Mouse (Mus musculus) layer of hippocampus, adult 18-20 months (tissue): ENCODE results near the gene Lypd1. TPM values are rescaled to one million over a fixed set of nuclear protein-coding genes. Genes with fewer than 3 reads are reported as not detected.

Source experiments
- DNase-seq, 2 experiments: peaks; one replicate each; pipeline ENCODE4 v3.0.0; 2022; ENCODE audit warnings: low spot score in 2 of 2
- long read RNA-seq: library from polyadenylated mRNA; stranded (forward); transcript quantifications from one replicate; pipeline ENCODE4 v2.0.0, GENCODE M21; 2021
- total RNA-seq, 2 experiments: library from RNA; stranded (reverse); gene quantifications; 2 replicates each; pipeline ENCODE4 v1.2.3; 2021

Gene Lypd1
- total RNA-seq: 100 to 1,000 TPM in 1 of 2 experiments, 10 to 100 TPM in 1; 81.2 to 109 TPM
- long read RNA-seq, full-length matches to known transcripts: 112 of 125 reads
- long read RNA-seq, partial matches to known transcripts: 0 of 125 reads
- long read RNA-seq, other reads (novel, unspliced or antisense): 13 of 125 reads

DNA sequence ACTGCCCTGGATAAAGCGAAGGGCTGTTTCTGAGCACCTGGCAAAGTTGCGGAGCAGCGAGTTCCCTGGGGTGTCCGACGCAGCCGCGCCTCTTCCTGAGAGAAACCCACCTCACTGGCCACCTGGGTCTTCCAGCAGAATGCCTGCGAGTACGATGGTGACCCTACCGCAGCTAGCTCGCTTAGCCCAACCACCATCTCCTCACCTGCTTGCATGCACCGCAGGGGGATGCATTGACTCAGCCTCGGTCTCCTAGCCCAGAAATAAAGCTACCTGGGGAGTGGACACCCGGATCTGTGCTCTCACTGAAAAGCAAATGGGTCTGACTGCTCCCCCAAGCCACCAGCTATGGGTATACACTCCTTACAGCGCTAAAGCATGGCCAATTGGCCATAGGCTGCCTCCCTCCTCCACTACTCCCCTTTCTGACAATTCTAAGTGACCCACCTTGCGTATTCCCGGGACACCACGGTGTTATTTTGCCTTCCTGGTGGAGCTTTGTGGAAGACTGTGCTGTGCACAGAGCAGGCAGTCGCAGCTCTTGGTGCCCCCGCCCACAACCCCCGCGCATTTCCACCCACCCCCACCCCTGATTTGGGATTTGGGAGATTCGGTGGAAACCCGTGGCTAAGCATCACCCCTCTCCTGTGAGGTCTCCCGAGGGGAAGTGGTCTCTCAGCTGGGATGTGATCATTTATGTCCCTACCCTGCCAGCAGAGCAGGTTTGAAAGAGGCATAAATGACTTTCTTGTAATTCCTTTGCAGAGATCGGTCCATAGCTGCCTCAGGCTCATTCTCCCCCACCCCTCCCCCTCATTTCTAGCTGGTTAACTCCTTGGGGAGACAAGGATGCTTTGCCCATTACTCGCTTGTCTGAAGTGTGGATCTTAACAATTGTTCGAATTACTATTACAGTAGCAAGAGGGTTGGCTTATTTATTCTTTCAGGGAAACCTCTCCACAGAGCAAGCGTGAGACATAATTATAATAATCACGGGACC is at the start of gene Lypd1:
Gene Lypd1, minus strand, starts transcription at position 501 of the 1,000 bp plus-strand sequence.
- DNase-seq: no peak

DNA sequence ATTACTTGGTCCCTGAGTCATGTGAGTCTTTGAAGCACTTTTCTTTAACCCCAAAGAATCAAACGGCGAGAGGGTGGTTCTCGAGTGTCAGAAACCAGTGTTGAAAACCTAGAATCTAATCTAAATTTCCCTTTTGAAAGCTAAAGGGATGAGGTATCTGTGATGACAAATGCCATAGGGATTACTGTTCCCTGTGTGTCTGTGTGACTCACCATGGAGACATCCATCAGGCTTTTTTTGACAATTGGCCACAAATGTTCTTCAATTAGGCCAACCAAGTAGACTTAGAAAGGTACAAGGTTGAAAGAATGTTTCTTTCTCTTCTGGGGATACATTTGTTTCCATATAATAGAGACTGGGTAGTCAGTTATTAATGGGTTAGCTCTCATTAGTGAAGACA is 38.1 kb upstream of the Lypd1 start:
- no peak for DNase-seq

DNA sequence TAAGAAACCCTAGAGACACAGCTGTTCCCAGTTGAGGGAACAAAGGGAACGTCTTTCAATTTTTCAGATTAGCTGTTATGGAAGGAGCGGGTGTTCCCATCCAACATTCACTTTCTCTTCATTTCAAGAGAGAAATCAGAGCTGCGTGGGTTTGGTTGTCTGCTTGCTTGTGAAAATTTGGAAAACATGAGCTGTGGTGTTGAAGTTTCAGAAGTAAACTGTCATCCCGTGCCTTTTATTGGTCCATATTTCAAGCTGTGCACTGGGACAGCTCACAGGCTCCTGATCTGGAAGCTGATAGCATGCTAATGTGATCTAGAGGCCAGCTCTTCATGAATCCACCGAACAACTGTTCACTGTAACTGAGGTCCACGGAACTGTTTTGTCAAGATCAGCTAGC is 36.2 kb upstream of the Lypd1 start:
- peak; percentile 8 to 62 for DNase-seq

- peak; percentile 72 to 83 for DNase-seq
These were observed 32.2 kb upstream of the Lypd1 start for GRCm38 (mm10) chr1:125945136-125945535.

- no peak for DNase-seq
These were observed 30.4 kb upstream of the Lypd1 start for GRCm38 (mm10) chr1:125943305-125943704.

- DNase-seq: no peak
These were observed 12.6 kb upstream of the Lypd1 start for GRCm38 (mm10) chr1:125925486-125925885.

- no peak for DNase-seq
These were observed 10.2 kb upstream of the Lypd1 start for GRCm38 (mm10) chr1:125923062-125923461.

- DNase-seq: no peak
These were observed 7.8 kb upstream of the Lypd1 start for GRCm38 (mm10) chr1:125920696-125921095.

GRCm38 (mm10) chr1:125911901-125912445 is 928 bp downstream of the Lypd1 start:
- DNase-seq: peak; percentile 56 to 70

DNA sequence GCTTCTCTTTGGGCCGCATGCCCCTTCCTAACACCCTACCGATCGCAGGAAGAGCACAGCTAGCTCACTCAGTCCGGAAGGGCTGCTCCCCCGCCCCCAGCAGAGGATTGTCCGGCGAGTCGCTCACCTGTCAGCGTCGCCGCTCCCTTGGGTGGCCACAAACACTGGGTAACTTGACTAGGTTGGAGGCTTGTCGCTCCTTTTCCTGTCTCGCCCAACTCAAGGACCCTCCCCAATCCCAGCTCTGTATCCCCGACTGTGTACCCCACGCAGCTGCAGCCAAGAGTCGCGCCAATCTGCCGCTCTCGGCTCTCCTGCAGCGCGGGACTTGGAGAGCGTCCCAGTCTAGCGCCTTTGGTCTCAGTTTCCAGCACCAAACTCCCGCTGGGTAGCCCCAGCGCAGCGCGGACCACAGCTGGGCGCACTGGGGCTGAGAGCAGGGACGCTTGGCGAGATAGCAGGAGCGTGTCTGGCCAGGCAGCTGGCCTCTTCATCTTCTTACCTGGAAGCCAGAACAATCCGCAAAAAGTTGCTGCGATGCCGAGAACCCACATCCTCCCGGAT is 1.5 kb downstream of the Lypd1 start:
- peak in 1 of 2 experiments; percentile 52 for DNase-seq

DNA sequence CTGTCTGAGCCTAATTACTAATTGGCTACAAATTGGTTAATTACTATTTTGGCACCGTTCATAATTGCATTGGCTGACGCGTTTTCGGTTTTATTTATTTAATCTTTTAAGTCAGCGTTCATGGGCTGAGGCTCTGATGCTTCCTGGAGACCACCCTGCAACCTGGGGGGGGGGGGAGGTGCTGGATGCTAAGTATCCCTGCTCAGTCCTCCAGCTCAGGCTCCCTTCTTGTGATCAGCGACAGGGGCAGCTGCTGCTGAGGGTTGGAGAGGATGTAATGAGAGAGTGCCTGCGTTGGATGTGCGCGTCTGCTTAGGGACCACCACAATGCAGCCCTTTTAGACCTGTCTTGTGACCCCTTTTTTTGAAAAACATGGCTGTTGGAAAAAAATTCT is 2.0 kb downstream of the Lypd1 start:
- DNase-seq: no peak

GRCm38 (mm10) chr1:125910211-125910870 is 2.6 kb downstream of the Lypd1 start:
- DNase-seq: peak in 1 of 2 experiments; percentile 43

DNA sequence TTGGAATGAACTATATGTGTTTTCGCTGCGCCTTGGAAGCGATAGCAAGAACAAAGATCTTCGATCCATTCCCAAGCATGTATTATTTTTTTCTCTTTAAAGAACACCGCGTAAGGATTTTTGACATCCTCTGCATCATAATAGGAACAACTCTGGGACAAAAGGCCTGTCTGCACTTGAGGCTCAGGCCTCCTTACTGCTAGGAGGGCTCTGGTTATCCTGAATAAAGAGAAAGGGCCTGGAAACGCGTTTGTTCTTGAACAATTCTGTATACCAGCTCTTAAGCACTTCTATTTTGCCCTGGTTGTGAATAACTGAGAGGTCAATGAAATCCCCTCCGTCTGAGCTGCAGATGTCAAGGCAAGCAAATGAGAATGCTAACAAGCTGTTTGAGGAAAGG is 19.7 kb downstream of the Lypd1 start:
- no peak for DNase-seq

DNA sequence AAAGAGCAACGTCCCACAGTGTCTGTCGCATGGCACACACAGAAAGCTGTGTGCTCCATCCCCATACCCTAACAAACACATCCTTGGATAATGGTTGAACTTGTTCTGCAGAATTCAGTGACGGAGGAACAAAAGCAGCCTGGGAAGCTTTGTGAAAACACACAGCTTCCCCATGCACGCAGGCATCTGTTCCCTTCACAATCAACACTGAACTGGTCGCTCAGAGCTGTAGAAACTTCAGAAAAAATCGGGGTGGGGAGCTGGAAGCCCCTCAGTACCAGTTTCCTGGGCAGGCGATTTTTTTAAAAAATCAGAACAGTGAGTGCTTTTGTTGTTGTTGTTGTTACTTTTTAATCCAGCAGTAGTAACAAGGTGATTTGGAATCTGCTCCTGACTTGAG is 42.8 kb downstream of the Lypd1 start:
- DNase-seq: peak in 1 of 2 experiments; percentile 33

DNA sequence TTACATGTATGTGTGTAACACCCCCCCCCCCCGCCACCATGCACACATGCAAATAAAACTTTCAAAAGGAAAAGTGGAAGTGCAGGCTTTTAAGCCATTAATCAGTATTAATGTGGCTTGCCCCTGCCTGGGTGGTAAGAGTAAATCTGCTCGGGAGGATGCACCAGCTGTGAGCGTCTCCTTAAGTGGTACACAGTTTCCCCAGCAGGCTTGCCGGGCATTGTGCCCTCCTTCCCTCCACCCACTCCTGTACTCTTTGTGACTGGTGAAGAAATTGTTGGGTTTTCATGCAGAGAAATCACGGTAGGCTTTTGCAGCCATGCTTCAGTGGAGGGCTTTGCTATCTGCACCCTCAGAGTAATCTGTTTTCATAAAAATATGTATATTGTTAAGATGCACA is 54.3 kb downstream of the Lypd1 start:
- DNase-seq: peak; percentile 43 to 61

- no peak for DNase-seq
These were observed 58.3 kb downstream of the Lypd1 start for GRCm38 (mm10) chr1:125854646-125855045.

DNA sequence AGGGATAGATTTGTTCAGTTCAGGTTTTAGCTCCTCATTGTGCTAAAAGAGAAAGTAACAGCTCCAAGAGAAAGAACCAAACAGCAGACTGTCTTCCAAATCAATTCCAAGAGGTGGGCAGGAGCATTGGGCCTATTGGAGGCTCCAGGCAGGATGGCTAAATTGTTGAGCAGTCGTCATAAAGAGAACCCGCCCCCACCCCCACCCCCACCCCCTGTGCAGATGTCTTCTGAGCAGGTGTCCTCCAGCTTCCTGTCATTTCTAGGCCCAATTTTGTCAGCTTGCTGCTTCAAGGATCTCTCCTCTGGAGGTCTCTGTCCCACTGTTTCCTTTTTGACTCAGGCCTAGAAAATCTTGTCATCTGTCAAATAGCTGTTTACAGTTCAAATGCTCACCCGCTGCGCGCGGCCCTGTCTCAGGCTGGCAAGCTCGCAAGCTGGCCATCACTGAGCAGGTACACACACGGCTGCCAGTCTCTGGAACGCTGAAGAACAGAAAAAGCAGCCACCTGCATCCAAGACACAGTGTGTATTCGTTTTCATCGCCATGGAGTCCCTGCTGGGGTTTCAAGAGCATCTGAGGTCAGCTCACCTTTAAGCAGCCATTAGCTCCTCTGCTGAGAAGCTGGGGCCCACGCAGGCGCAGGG is 73.0 kb downstream of the Lypd1 start:
- peak in 1 of 2 experiments; percentile 15 for DNase-seq

DNA sequence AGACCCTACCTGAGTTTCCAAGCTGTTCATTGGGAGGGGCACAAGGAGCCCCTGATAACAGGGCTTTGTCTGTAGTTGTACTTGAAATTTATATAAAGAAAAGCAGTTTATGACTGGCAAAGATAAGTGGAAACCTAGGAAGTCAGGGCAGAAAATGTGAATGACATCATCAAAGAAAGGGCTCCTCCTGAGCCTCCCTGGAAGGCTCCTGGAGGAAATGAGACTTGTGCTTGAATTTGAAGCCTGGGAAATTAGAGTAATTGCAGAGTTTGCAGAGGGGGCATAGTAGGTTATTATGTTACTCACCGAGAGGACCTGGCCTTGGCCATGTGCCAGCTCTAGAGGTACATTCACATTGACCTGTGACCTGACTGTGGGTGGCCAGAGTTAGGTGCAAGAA is 75.4 kb downstream of the Lypd1 start:
- no peak for DNase-seq

DNA sequence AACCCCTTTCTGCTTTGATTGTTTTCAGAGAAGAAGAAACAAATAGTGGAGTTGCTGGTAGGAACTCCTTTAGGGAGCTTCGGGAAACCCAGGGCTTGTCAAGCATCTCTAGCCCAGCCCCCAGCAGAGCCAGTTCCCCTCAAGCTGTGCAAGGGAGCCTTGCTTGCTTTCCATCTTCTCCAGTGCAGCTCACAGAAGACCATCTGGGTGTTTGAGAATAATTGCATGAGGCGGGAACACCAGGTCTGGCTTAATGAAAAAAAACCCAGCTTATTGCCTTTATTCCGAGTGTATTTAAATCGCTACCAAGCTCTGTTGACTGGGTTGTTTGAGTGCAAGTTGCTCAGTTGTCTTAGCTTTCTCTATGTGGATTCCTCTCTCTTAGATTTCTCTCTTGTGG is 89.3 kb downstream of the Lypd1 start:
- DNase-seq: peak; percentile 55 to 69

GRCm38 (mm10) chr1:125821101-125821500 is 91.8 kb downstream of the Lypd1 start:
- DNase-seq: no peak
